In genomic region chr17:67274531-67275094, GRCm38 (mm10) we compare ENCODE assay signal across 10 mouse cellular contexts.
A peak's percentile ranks its signal among the peaks of the same experiment; 100 is the strongest.
DNase-seq lines count a peak whose midpoint lies in the region; ATAC-seq and TF ChIP-seq lines count a peak whose summit lies in the region.
"Had no signal": no experiment of that assay in that cellular context is flagged by ENCODE, and none has a peak within 500 bp of the region (broad histone marks: within the 10 kb centered on the region; RNA-seq: fewer than 3 reads in every experiment).

No protein-coding gene starts in this region.

- 68% methylated on average over 21 of the region's 21 CpGs for WGBS in neural tube, embryonic 11.5 days
- WGBS in embryonic facial prominence, embryonic 10.5 days, result 66% methylated on average over 21 of the region's 21 CpGs
- WGBS in hindbrain, embryonic 15.5 days, result 31% methylated on average over 21 of the region's 21 CpGs
- 38% methylated on average over 21 of the region's 21 CpGs for WGBS in liver, postnatal 0 days (ENCODE audit: insufficient replicate concordance)

- TF ChIP-seq EP300 in liver, postnatal 0 days (IDR thresholded peaks at IDR 0.05; ENCODE audit: low read depth), result no peak

- H3K4me2 ChIP-seq in neural tube, embryonic 11.5 days (ENCODE audit: low read depth), result no peak overlapping the region
- 0 out of 2 replicates have a peak overlapping the region, but pooled peaks have one; percentile 12 for H3K4me2 ChIP-seq in hindbrain, embryonic 15.5 days
- no peak overlapping the region for H3K4me2 ChIP-seq in liver, postnatal 0 days (ENCODE audit: low read depth, low read length)

- no peaks in the 10 kb centered on the region for H3K9me3 ChIP-seq in neural tube, embryonic 11.5 days (ENCODE audit: control insufficient read depth, low read length)
- no peaks in the 10 kb centered on the region for H3K9me3 ChIP-seq in embryonic facial prominence, embryonic 10.5 days
- no peaks in the 10 kb centered on the region for H3K9me3 ChIP-seq in hindbrain, embryonic 15.5 days
- H3K9me3 ChIP-seq in liver, postnatal 0 days (ENCODE audit: low read length), result no peaks in the 10 kb centered on the region

- H3K27ac ChIP-seq in neural tube, embryonic 11.5 days (ENCODE audit: low read depth, low read length), result no peak overlapping the region
- no peak overlapping the region for H3K27ac ChIP-seq in embryonic facial prominence, embryonic 10.5 days (replicated peaks)
- H3K27ac ChIP-seq in hindbrain, embryonic 15.5 days (replicated peaks), result peak overlapping the region; percentile 70
- H3K27ac ChIP-seq in liver, postnatal 0 days (ENCODE audit: low read depth), result no peak overlapping the region

- no peak overlapping the region for H3K4me3 ChIP-seq in neural tube, embryonic 11.5 days (ENCODE audit: low read depth, low read length)
- H3K4me3 ChIP-seq in embryonic facial prominence, embryonic 10.5 days, result no peak overlapping the region
- H3K4me3 ChIP-seq in hindbrain, embryonic 15.5 days, result no peak overlapping the region
- H3K4me3 ChIP-seq in liver, postnatal 0 days (ENCODE audit: low read depth, low read length), result no peak overlapping the region
- H3K4me3 ChIP-seq: megakaryocyte, embryonic 14.5 days had no signal

- peak; percentile 45; the same call in 1 of the 2 replicates for ATAC-seq in neural tube, embryonic 11.5 days (ENCODE audit: insufficient read depth, low FRiP score, low TSS enrichment)
- peak; percentile 81 for ATAC-seq in hindbrain, embryonic 15.5 days (ENCODE audit: low FRiP score, low read depth)
- ATAC-seq in megakaryocyte, adult 5-6 weeks (ENCODE audit: poor library complexity, severe bottlenecking), result peak; percentile 45
- ATAC-seq in liver, postnatal 0 days, result no peak
- ATAC-seq: Patski had no signal

- H3K9ac ChIP-seq in neural tube, embryonic 11.5 days (ENCODE audit: low read length), result no peak overlapping the region
- H3K9ac ChIP-seq in hindbrain, embryonic 15.5 days, result no peak overlapping the region
- no peak overlapping the region for H3K9ac ChIP-seq in liver, postnatal 0 days (replicated peaks)

- no peak for DNase-seq in neural tube, embryonic 11.5 days (ENCODE audit: low spot score)
- no peak for DNase-seq in neural tube, embryonic 10.5 days (ENCODE audit: extremely low spot score, low spot score)
- DNase-seq in embryonic facial prominence, embryonic 10.5 days (ENCODE audit: low spot score), result peak; percentile 10
- DNase-seq in spleen, postnatal 36 days (ENCODE audit: low spot score in 2 of 2), result no peak
- DNase-seq in liver, postnatal 0 days, result no peak
- no peak for DNase-seq in embryo, embryonic 11 days

- H3K36me3 ChIP-seq in neural tube, embryonic 11.5 days (ENCODE audit: control insufficient read depth, insufficient read depth, low read length), result no peaks in the 10 kb centered on the region
- no peaks in the 10 kb centered on the region for H3K36me3 ChIP-seq in embryonic facial prominence, embryonic 10.5 days (replicated peaks)
- H3K36me3 ChIP-seq in hindbrain, embryonic 15.5 days, result no peaks in the 10 kb centered on the region
- H3K36me3 ChIP-seq in liver, postnatal 0 days (replicated peaks; ENCODE audit: insufficient read depth, low read length), result no peaks in the 10 kb centered on the region

- no peaks in the 10 kb centered on the region for H3K4me1 ChIP-seq in neural tube, embryonic 11.5 days (ENCODE audit: control insufficient read depth, insufficient read depth, low read length)
- H3K4me1 ChIP-seq in embryonic facial prominence, embryonic 10.5 days, result peaks cover 9% of the 10 kb centered on the region
- peaks cover 14% of the 10 kb centered on the region for H3K4me1 ChIP-seq in hindbrain, embryonic 15.5 days (replicated peaks)
- H3K4me1 ChIP-seq in liver, postnatal 0 days (ENCODE audit: insufficient read depth), result no peaks in the 10 kb centered on the region
- H3K4me1 ChIP-seq: megakaryocyte, embryonic 14.5 days had no signal

- no peaks in the 10 kb centered on the region for H3K27me3 ChIP-seq in neural tube, embryonic 11.5 days (ENCODE audit: control insufficient read depth, insufficient read depth, low read length)
- H3K27me3 ChIP-seq in embryonic facial prominence, embryonic 10.5 days (replicated peaks; ENCODE audit: low read depth, poor library complexity, severe bottlenecking), result no peaks in the 10 kb centered on the region
- no peaks in the 10 kb centered on the region for H3K27me3 ChIP-seq in hindbrain, embryonic 15.5 days
- H3K27me3 ChIP-seq in liver, postnatal 0 days (ENCODE audit: insufficient read depth, low read length), result no peaks in the 10 kb centered on the region
- H3K27me3 ChIP-seq: megakaryocyte, embryonic 14.5 days; Patski had no signal

- no peak for TF ChIP-seq CTCF in liver, postnatal 0 days (IDR thresholded peaks at IDR 0.05; ENCODE audit: low read depth)
